ENCODE assay signal across 8 mouse cellular contexts in the genomic region with DNA sequence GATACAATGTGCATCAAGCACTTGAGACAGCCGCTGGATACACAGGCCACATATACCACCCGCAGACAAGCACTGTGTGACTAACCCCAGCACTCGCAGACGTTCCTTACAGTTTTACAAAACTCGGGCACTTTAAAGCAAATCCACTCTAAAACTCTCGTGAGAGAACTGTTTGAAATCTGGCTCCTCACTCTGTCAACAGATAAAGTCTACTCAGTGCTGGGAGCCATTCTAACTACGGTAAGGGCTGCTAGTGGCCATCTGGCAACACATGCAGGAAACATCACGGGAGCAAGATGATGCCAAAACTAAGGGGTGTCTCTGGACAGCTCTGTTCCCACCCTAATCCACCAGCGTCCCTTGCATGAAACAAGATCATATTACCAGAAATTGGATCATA. TPM values are rescaled to one million over a fixed set of nuclear protein-coding genes. Genes with fewer than 3 reads are reported as not detected.
DNase-seq lines count a peak whose midpoint lies in the region; ATAC-seq and TF ChIP-seq lines count a peak whose summit lies in the region.

No protein-coding gene starts in this region.

- H3K27ac ChIP-seq in left cerebral cortex, adult 2 months, result no peak overlapping the region
- H3K27ac ChIP-seq in hindbrain, embryonic 10.5 days, result no peak overlapping the region
- H3K27ac ChIP-seq in midbrain, embryonic 12.5 days (replicated peaks), result no peak overlapping the region

- DNase-seq in left cerebral cortex, adult 2 months (ENCODE audit: extremely low spot score in 1 of 2, low spot score in 2 of 2), result no peak
- DNase-seq in left cerebral cortex, postnatal 4 days, result no peak
- DNase-seq in brain, adult 2 months (ENCODE audit: low read depth, low spot score), result peak; percentile 15
- DNase-seq in hindbrain, embryonic 10.5 days (ENCODE audit: low spot score), result no peak
- no peak for DNase-seq in adrenal gland, postnatal 25 days
- DNase-seq in layer of hippocampus, adult 11-12 months (ENCODE audit: low spot score), result no peak
- DNase-seq in ovary, adult 18-20 months (ENCODE audit: low spot score), result no peak

- H3K9me3 ChIP-seq in hindbrain, embryonic 10.5 days, result no peaks in the 10 kb centered on the region
- no peaks in the 10 kb centered on the region for H3K9me3 ChIP-seq in midbrain, embryonic 12.5 days

- H3K4me1 ChIP-seq in hindbrain, embryonic 10.5 days (replicated peaks), result peaks cover 25% of the 10 kb centered on the region
- H3K4me1 ChIP-seq in midbrain, embryonic 12.5 days, result peaks cover 23% of the 10 kb centered on the region

- TF ChIP-seq CTCF in left cerebral cortex, adult 2 months (IDR thresholded peaks at IDR 0.05), result no peak

- intact Hi-C loops in left cerebral cortex, adult 2 months (cut with DNase I), result no loop called here
- intact Hi-C loops in left cerebral cortex, postnatal 4 days (cut with DNase I), result no loop called here

- H3K27me3 ChIP-seq in hindbrain, embryonic 10.5 days (ENCODE audit: insufficient read depth, poor library complexity, severe bottlenecking), result no peaks in the 10 kb centered on the region
- no peaks in the 10 kb centered on the region for H3K27me3 ChIP-seq in midbrain, embryonic 12.5 days

- H3K4me3 ChIP-seq in left cerebral cortex, adult 2 months, result peak overlapping the region; percentile 66
- peak overlapping the region; percentile 91 for H3K4me3 ChIP-seq in hindbrain, embryonic 10.5 days
- H3K4me3 ChIP-seq in midbrain, embryonic 12.5 days, result peak overlapping the region; percentile 87

- H3K9ac ChIP-seq in midbrain, embryonic 12.5 days (replicated peaks), result peak overlapping the region; percentile 93; the same call in 1 of the 2 replicates

- no peak for ATAC-seq in midbrain, embryonic 12.5 days (ENCODE audit: low FRiP score, low read depth)

- H3K4me2 ChIP-seq in midbrain, embryonic 12.5 days (replicated peaks), result peak overlapping the region; percentile 69

- WGBS in hindbrain, embryonic 10.5 days, result 69% methylated on average over 9 of the region's 9 CpGs
- 71% methylated on average over 9 of the region's 9 CpGs for WGBS in midbrain, embryonic 12.5 days

- H3K36me3 ChIP-seq in hindbrain, embryonic 10.5 days, result no peaks in the 10 kb centered on the region
- H3K36me3 ChIP-seq in midbrain, embryonic 12.5 days, result no peaks in the 10 kb centered on the region

RNA-seq across cellular contexts. Expression of gene Pdcd6ip, which starts 1.2 kb away (rescaled TPM):
- total RNA-seq in left cerebral cortex, adult 2 months (2021), result 10 to 100 TPM; 70.4 to 80.8 TPM
- total RNA-seq in left cerebral cortex, postnatal 4 days (2021), result 10 to 100 TPM; 55.5 to 60.4 TPM
- polyA plus RNA-seq in hindbrain, embryonic 10.5 days (2016; fragmentation: Nextera tagmentation; extraction: Ambion mirVana), result 56.4 and 58.5 TPM in 2 replicates
- polyA plus RNA-seq in midbrain, embryonic 12.5 days (2016; fragmentation: Nextera tagmentation; extraction: Ambion mirVana), result 55.1 and 57.9 TPM in 2 replicates
- 187 and 196 TPM in 2 replicates for total RNA-seq in adrenal gland, postnatal 25 days (2021)

RNA-seq across cellular contexts. Expression of gene Clasp2, which starts 34.4 kb away (rescaled TPM):
- total RNA-seq in left cerebral cortex, adult 2 months (2021), result 100 to 1,000 TPM; 212 TPM
- 100 to 1,000 TPM; 306 to 307 TPM for total RNA-seq in left cerebral cortex, postnatal 4 days (2021)
- 36.8 and 40.6 TPM in 2 replicates for polyA plus RNA-seq in hindbrain, embryonic 10.5 days (2016; fragmentation: Nextera tagmentation; extraction: Ambion mirVana)
- 78.8 and 87.4 TPM in 2 replicates for polyA plus RNA-seq in midbrain, embryonic 12.5 days (2016; fragmentation: Nextera tagmentation; extraction: Ambion mirVana)
- 123 and 133 TPM in 2 replicates for total RNA-seq in adrenal gland, postnatal 25 days (2021)
